Mouse (Mus musculus): ENCODE data around the gene Noc4l. TPM values are rescaled to one million over a fixed set of nuclear protein-coding genes. Genes with fewer than 3 reads are reported as not detected.

Gene Noc4l
- total and polyA plus RNA-seq, 3 experiments, result 50.0 to 217 (median 63.7) TPM

- no peak for TF ChIP-seq TAL1 (conservative IDR thresholded peaks at IDR 0.05; ENCODE audit: low read depth, low read length)
- TF ChIP-seq GATA1 (IDR thresholded peaks at IDR 0.05; ENCODE audit: borderline replicate concordance, low read length), result no peak
- no peak for TF ChIP-seq POLR2AphosphoS5 (IDR thresholded peaks at IDR 0.05; ENCODE audit: insufficient replicate concordance, low read depth, low read length)
- no peak for TF ChIP-seq GATA2 (IDR thresholded peaks at IDR 0.05; ENCODE audit: borderline replicate concordance, low read depth, low read length)
- no peak for TF ChIP-seq CTCF (IDR thresholded peaks at IDR 0.05; ENCODE audit: low read depth, low read length)
- Histone ChIP-seq H3K27me3 (ENCODE audit: insufficient read depth, low read length) (peaks cover 5% of the 10 kb centered on the region; the same call in 1 of the 2 replicates), H3K4me1 (ENCODE audit: insufficient read depth, low read depth, low read length) (no peaks in the 10 kb centered on the region), H3K4me3 (ENCODE audit: low read depth, low read length) (no peak overlapping the region), H3K36me3 (replicated peaks) (no peaks in the 10 kb centered on the region), H3K9me3 (replicated peaks) (no peaks in the 10 kb centered on the region)
- DNase-seq (ENCODE audit: low spot score) (no peak), ATAC-seq (ENCODE audit: extremely low read depth, insufficient number of reproducible peaks, low FRiP score, poor library complexity, severe bottlenecking) (no peak)
Observed at GRCm38 (mm10) chr5:110611435-110612158, 41.6 kb downstream of the Noc4l start.

GRCm38 (mm10) chr5:110610484-110610883 lies 42.7 kb downstream of the Noc4l start:
- Histone ChIP-seq H3K4me1 (ENCODE audit: insufficient read depth, low read depth, low read length) (no peaks in the 10 kb centered on the region), H3K27me3 (ENCODE audit: insufficient read depth, low read length) (peaks cover 7% of the 10 kb centered on the region; the same call in 1 of the 2 replicates), H3K4me3 (ENCODE audit: low read depth, low read length) (no peak overlapping the region), H3K9me3 (replicated peaks) (no peaks in the 10 kb centered on the region), H3K36me3 (replicated peaks) (no peaks in the 10 kb centered on the region)
- TF ChIP-seq TAL1 (conservative IDR thresholded peaks at IDR 0.05; ENCODE audit: low read depth, low read length) (no peak), GATA2 (IDR thresholded peaks at IDR 0.05; ENCODE audit: borderline replicate concordance, low read depth, low read length) (no peak), GATA1 (IDR thresholded peaks at IDR 0.05; ENCODE audit: borderline replicate concordance, low read length) (no peak), CTCF (IDR thresholded peaks at IDR 0.05; ENCODE audit: low read depth, low read length) (no peak), POLR2AphosphoS5 (IDR thresholded peaks at IDR 0.05; ENCODE audit: insufficient replicate concordance, low read depth, low read length) (no peak)
- ATAC-seq (ENCODE audit: extremely low read depth, insufficient number of reproducible peaks, low FRiP score, poor library complexity, severe bottlenecking) (no peak), DNase-seq (ENCODE audit: low spot score) (no peak)

- no peak for TF ChIP-seq GATA1 (IDR thresholded peaks at IDR 0.05; ENCODE audit: borderline replicate concordance, low read length)
- no peak for TF ChIP-seq TAL1 (conservative IDR thresholded peaks at IDR 0.05; ENCODE audit: low read depth, low read length)
- no peak for TF ChIP-seq CTCF (IDR thresholded peaks at IDR 0.05; ENCODE audit: low read depth, low read length)
- no peak for TF ChIP-seq GATA2 (IDR thresholded peaks at IDR 0.05; ENCODE audit: borderline replicate concordance, low read depth, low read length)
- TF ChIP-seq POLR2AphosphoS5 (IDR thresholded peaks at IDR 0.05; ENCODE audit: insufficient replicate concordance, low read depth, low read length), result no peak
- H3K27me3 ChIP-seq (ENCODE audit: insufficient read depth, low read length), result peaks cover 7% of the 10 kb centered on the region; the same call in 1 of the 2 replicates
- no peaks in the 10 kb centered on the region for H3K4me1 ChIP-seq (ENCODE audit: insufficient read depth, low read depth, low read length)
- ATAC-seq (ENCODE audit: extremely low read depth, insufficient number of reproducible peaks, low FRiP score, poor library complexity, severe bottlenecking) (no peak), DNase-seq (ENCODE audit: low spot score) (no peak)
- no peaks in the 10 kb centered on the region for H3K36me3 ChIP-seq (replicated peaks)
- H3K9me3 ChIP-seq (replicated peaks), result no peaks in the 10 kb centered on the region
- no peak overlapping the region for H3K4me3 ChIP-seq (ENCODE audit: low read depth, low read length)
Observed at GRCm38 (mm10) chr5:110609868-110610267, 43.3 kb downstream of the Noc4l start.

GRCm38 (mm10) chr5:110609425-110609824 lies 43.8 kb downstream of the Noc4l start:
- TF ChIP-seq GATA2 (IDR thresholded peaks at IDR 0.05; ENCODE audit: borderline replicate concordance, low read depth, low read length), result no peak
- no peak for TF ChIP-seq POLR2AphosphoS5 (IDR thresholded peaks at IDR 0.05; ENCODE audit: insufficient replicate concordance, low read depth, low read length)
- no peak for TF ChIP-seq TAL1 (conservative IDR thresholded peaks at IDR 0.05; ENCODE audit: low read depth, low read length)
- TF ChIP-seq CTCF (IDR thresholded peaks at IDR 0.05; ENCODE audit: low read depth, low read length), result no peak
- TF ChIP-seq GATA1 (IDR thresholded peaks at IDR 0.05; ENCODE audit: borderline replicate concordance, low read length), result no peak
- no peaks in the 10 kb centered on the region for H3K4me1 ChIP-seq (ENCODE audit: insufficient read depth, low read depth, low read length)
- ATAC-seq (ENCODE audit: extremely low read depth, insufficient number of reproducible peaks, low FRiP score, poor library complexity, severe bottlenecking) (no peak), DNase-seq (ENCODE audit: low spot score) (no peak)
- H3K4me3 ChIP-seq (ENCODE audit: low read depth, low read length), result no peak overlapping the region
- H3K27me3 ChIP-seq (ENCODE audit: insufficient read depth, low read length), result peaks cover 7% of the 10 kb centered on the region; the same call in 1 of the 2 replicates
- no peaks in the 10 kb centered on the region for H3K36me3 ChIP-seq (replicated peaks)
- H3K9me3 ChIP-seq (replicated peaks), result no peaks in the 10 kb centered on the region

- ATAC-seq (ENCODE audit: extremely low read depth, insufficient number of reproducible peaks, low FRiP score, poor library complexity, severe bottlenecking) (no peak), DNase-seq (ENCODE audit: low spot score) (no peak)
- no peaks in the 10 kb centered on the region for H3K9me3 ChIP-seq (replicated peaks)
- H3K4me1 ChIP-seq (ENCODE audit: insufficient read depth, low read depth, low read length), result no peaks in the 10 kb centered on the region
- TF ChIP-seq POLR2AphosphoS5 (IDR thresholded peaks at IDR 0.05; ENCODE audit: insufficient replicate concordance, low read depth, low read length), result no peak
- TF ChIP-seq TAL1 (conservative IDR thresholded peaks at IDR 0.05; ENCODE audit: low read depth, low read length), result no peak
- TF ChIP-seq GATA2 (IDR thresholded peaks at IDR 0.05; ENCODE audit: borderline replicate concordance, low read depth, low read length), result no peak
- no peak for TF ChIP-seq GATA1 (IDR thresholded peaks at IDR 0.05; ENCODE audit: borderline replicate concordance, low read length)
- TF ChIP-seq CTCF (IDR thresholded peaks at IDR 0.05; ENCODE audit: low read depth, low read length), result no peak
- no peak overlapping the region for H3K4me3 ChIP-seq (ENCODE audit: low read depth, low read length)
- peaks cover 5% of the 10 kb centered on the region; the same call in 1 of the 2 replicates for H3K27me3 ChIP-seq (ENCODE audit: insufficient read depth, low read length)
- no peaks in the 10 kb centered on the region for H3K36me3 ChIP-seq (replicated peaks)
Observed at GRCm38 (mm10) chr5:110608941-110609340, 44.3 kb downstream of the Noc4l start.

- H3K36me3 ChIP-seq (replicated peaks), result no peaks in the 10 kb centered on the region
- H3K27me3 ChIP-seq (ENCODE audit: insufficient read depth, low read length), result peaks cover 2% of the 10 kb centered on the region; the same call in 1 of the 2 replicates
- H3K4me1 ChIP-seq (ENCODE audit: insufficient read depth, low read depth, low read length), result no peaks in the 10 kb centered on the region
- no peak overlapping the region for H3K4me3 ChIP-seq (ENCODE audit: low read depth, low read length)
- ATAC-seq (ENCODE audit: extremely low read depth, insufficient number of reproducible peaks, low FRiP score, poor library complexity, severe bottlenecking) (no peak), DNase-seq (ENCODE audit: low spot score) (no peak)
- TF ChIP-seq CTCF (IDR thresholded peaks at IDR 0.05; ENCODE audit: low read depth, low read length) (no peak), GATA2 (IDR thresholded peaks at IDR 0.05; ENCODE audit: borderline replicate concordance, low read depth, low read length) (no peak), TAL1 (conservative IDR thresholded peaks at IDR 0.05; ENCODE audit: low read depth, low read length) (no peak), POLR2AphosphoS5 (IDR thresholded peaks at IDR 0.05; ENCODE audit: insufficient replicate concordance, low read depth, low read length) (no peak), GATA1 (IDR thresholded peaks at IDR 0.05; ENCODE audit: borderline replicate concordance, low read length) (no peak)
- H3K9me3 ChIP-seq (replicated peaks), result no peaks in the 10 kb centered on the region
Observed at GRCm38 (mm10) chr5:110608336-110608735, 44.9 kb downstream of the Noc4l start.

All from G1E (cell line).